ENCODE assay signal across 16 mouse cellular contexts in genomic region chr7:40429416-40429815, GRCm38 (mm10).
DNase-seq lines count a peak whose midpoint lies in the region; TF ChIP-seq lines count a peak whose summit lies in the region.
"Had no signal": no experiment of that assay in that cellular context is flagged by ENCODE, and none has a peak within 500 bp of the region (broad histone marks: within the 10 kb centered on the region; RNA-seq: fewer than 3 reads in every experiment).

No protein-coding gene starts in this region.

- H3K79me2 ChIP-seq in CH12.LX (replicated peaks; ENCODE audit: control insufficient read depth, extremely low read depth, insufficient read depth, poor library complexity, severe bottlenecking) = no peaks in the 10 kb centered on the region

- no peak for TF ChIP-seq CTCF in CH12.LX (conservative IDR thresholded peaks at IDR 0.05 in 1 of 2, IDR thresholded peaks at IDR 0.05 in 1 of 2; ENCODE audit: low read depth in 2 of 2, low read length in 2 of 2)

- H3K4me3 ChIP-seq in CH12.LX (replicated peaks in 1 of 3; ENCODE audit: low read depth in 2 of 3, low read length in 2 of 3, poor library complexity in 1 of 3) = no peak overlapping the region

- H3K4me1 ChIP-seq in CH12.LX (ENCODE audit: control insufficient read depth in 1 of 2, insufficient read depth in 2 of 2) = peaks cover 0 to 13% of the 10 kb centered on the region in 2 experiments; a peak in 1 of 4 replicates

- DNase-seq in CH12.LX (ENCODE audit: extremely low read depth) = peak; percentile 56
- DNase-seq in urinary bladder, adult 2 months (ENCODE audit: low spot score) = no peak
- DNase-seq: adrenal gland, adult 2 months; adrenal gland, adult 8-10 months; adrenal gland, postnatal 10 days; adrenal gland, postnatal 14 days; adrenal gland, postnatal 25 days; adrenal gland, postnatal 36 days; B cell, adult 2 months; cerebellum, adult 11 months; cerebellum, adult 11-12 months; cerebellum, adult 18-20 months; cerebellum, adult 2 months; cerebellum, adult 8-10 months had no signal

- no peaks in the 10 kb centered on the region for H3K27me3 ChIP-seq in CH12.LX (replicated peaks)
- H3K27me3 ChIP-seq: Patski had no signal

- H3K4me2 ChIP-seq in CH12.LX (ENCODE audit: insufficient read depth, low read depth, poor library complexity, severe bottlenecking) = no peak overlapping the region

- no peak for TF ChIP-seq RAD21 in CH12.LX (IDR thresholded peaks at IDR 0.05; ENCODE audit: low read depth, low read length)

- TF ChIP-seq EP300 in CH12.LX (IDR thresholded peaks at IDR 0.05; ENCODE audit: low read length) = peak; percentile 69

- H3K27ac ChIP-seq in CH12.LX (ENCODE audit: insufficient read depth, low read depth) = no peak overlapping the region

- H3K9ac ChIP-seq in CH12.LX (ENCODE audit: insufficient read depth, low read depth) = no peak overlapping the region

- in situ Hi-C loops in CH12.LX (cut with MboI; ENCODE audit: low pct_ligation_motif_present, low pct_unique_long_range_greater_than_20kb, low sequenced_read_pairs) = no loop called here

- TF ChIP-seq POLR2A in CH12.LX (IDR thresholded peaks at IDR 0.05; ENCODE audit: low read depth, low read length) = no peak

- dilution Hi-C loops in CH12.LX (cut with MboI; ENCODE audit: extremely low pct_ligation_motif_present, extremely low pct_unique_long_range_greater_than_20kb, low sequenced_read_pairs) = no loop called here

- peaks cover 4% of the 10 kb centered on the region for H3K9me3 ChIP-seq in CH12.LX (replicated peaks; ENCODE audit: low read length)
- H3K9me3 ChIP-seq: G1E had no signal

- H3K36me3 ChIP-seq in CH12.LX (replicated peaks in 1 of 2; ENCODE audit: control insufficient read depth in 1 of 2, insufficient read depth in 1 of 2, low read length in 1 of 2) = no peaks in the 10 kb centered on the region
- H3K36me3 ChIP-seq: G1E had no signal

TF ChIP-seq in CH12.LX, 34 proteins besides CTCF, POLR2A, EP300 and RAD21:
- TF ChIP-seq IRF4 (IDR thresholded peaks at IDR 0.05; ENCODE audit: low read depth, low read length) (peak; percentile 67), ZNF384 (IDR thresholded peaks at IDR 0.05; ENCODE audit: low read depth, low read length) (0 out of 2 replicates have a peak, but pooled peaks have one; percentile 11), SMC3 (IDR thresholded peaks at IDR 0.05; ENCODE audit: low read depth, low read length) (no peak)
TF ChIP-seq in CH12.LX: peak in this region for 2.
